Mouse (Mus musculus) heart, embryonic 11.5 days (tissue): ENCODE data around the gene Grhl1. TPM values are rescaled to one million over a fixed set of nuclear protein-coding genes. Genes with fewer than 3 reads are reported as not detected.

ENCODE experiments used
- ATAC-seq: fragments of 200-750 bp; cut with Nextera tagmentation; replicated peaks from 2 replicates; pipeline ENCODE4 v1.8.0; 2017; ENCODE audit warnings: moderate library complexity; ENCODE audit not compliant: insufficient number of reproducible peaks, low FRiP score, low TSS enrichment
- H3K27ac ChIP-seq: fragments of 300-500 bp; sonication (generic); 2 replicates; pipeline ENCODE4 v1.5.1; 2014; ENCODE audit warnings: mild to moderate bottlenecking, low read depth, low read length
- H3K27me3 ChIP-seq: fragments of 300-500 bp; sonication (generic); 2 replicates; pipeline ENCODE4 v1.6.1; 2014; ENCODE audit warnings: mild to moderate bottlenecking, low read length, mixed read lengths; ENCODE audit not compliant: control insufficient read depth, insufficient read depth
- H3K36me3 ChIP-seq: fragments of 300-500 bp; sonication (generic); 2 replicates; pipeline ENCODE4 v1.6.1; 2014; ENCODE audit warnings: mild to moderate bottlenecking, low read length, moderate library complexity, mixed read lengths; ENCODE audit not compliant: control insufficient read depth, insufficient read depth
- H3K4me1 ChIP-seq: fragments of 300-500 bp; sonication (generic); 2 replicates; pipeline ENCODE4 v1.6.1; 2014; ENCODE audit warnings: low read length; ENCODE audit not compliant: control insufficient read depth, insufficient read depth
- H3K4me2 ChIP-seq: fragments of 300-500 bp; sonication (generic); 2 replicates; pipeline ENCODE4 v1.6.1; 2014; ENCODE audit warnings: mild to moderate bottlenecking, moderate library complexity
- H3K4me3 ChIP-seq: fragments of 300-500 bp; sonication (generic); 2 replicates; pipeline ENCODE4 v1.5.1; 2014; ENCODE audit warnings: low read depth, low read length
- H3K9ac ChIP-seq: fragments of 300-500 bp; sonication (generic); 2 replicates; pipeline ENCODE4 v1.6.1; 2014; ENCODE audit warnings: mild to moderate bottlenecking, low read depth, low read length, moderate library complexity
- H3K9me3 ChIP-seq: fragments of 300-500 bp; sonication (generic); replicated peaks from 2 replicates; pipeline ENCODE4 v1.6.1; 2016; ENCODE audit warnings: low read length; ENCODE audit not compliant: control insufficient read depth
- WGBS: fragments of 180-500 bp; shearing (Covaris S2); extraction: QIAGEN DNeasy Blood & Tissue Kit; methylation state at CpG from one replicate; pipeline ENCODE4 v1.1.7; 2014; ENCODE audit not compliant: insufficient replicate concordance; 5-methylcytosine and 5-hydroxymethylcytosine counted together
- polyA plus RNA-seq: library from polyadenylated mRNA; unstranded; fragments of >200 nt; fragmentation: Nextera tagmentation; extraction: Ambion mirVana; gene quantifications from 2 replicates; pipeline ENCODE4 v1.2.1, GENCODE M21; 2014

The Grhl1 gene
- polyA plus RNA-seq, 1 experiment from 2014 or later = 3.3 TPM

- Histone ChIP-seq H3K4me3 (no peak overlapping the region), H3K36me3 (peaks cover 12% of the 10 kb centered on the region; the same call in 1 of the 2 replicates), H3K9ac (no peak overlapping the region), H3K4me1 (peaks cover 17% of the 10 kb centered on the region), H3K27ac (no peak overlapping the region), H3K4me2 (no peak overlapping the region), H3K27me3 (no peaks in the 10 kb centered on the region), H3K9me3 (no peaks in the 10 kb centered on the region)
- no peak for ATAC-seq
- WGBS = 62% methylated on average over 1 of the region's 1 CpGs
Observed at GRCm38 (mm10) chr12:24580452-24580851, 8.4 kb downstream of the Grhl1 start.

GRCm38 (mm10) chr12:24580996-24581683, 9.1 kb downstream of the Grhl1 start:
- Histone ChIP-seq H3K27ac (no peak overlapping the region), H3K4me1 (peaks cover 14% of the 10 kb centered on the region), H3K36me3 (peaks cover 12% of the 10 kb centered on the region; the same call in 1 of the 2 replicates), H3K9me3 (no peaks in the 10 kb centered on the region), H3K27me3 (no peaks in the 10 kb centered on the region), H3K4me3 (no peak overlapping the region), H3K9ac (no peak overlapping the region), H3K4me2 (no peak overlapping the region; the same call in 1 of the 2 replicates)
- 0 out of 2 replicates have a peak, but pooled peaks have one; percentile 35 for ATAC-seq
- 62% methylated on average over 14 of the region's 14 CpGs for WGBS

- no peak for ATAC-seq
- Histone ChIP-seq H3K36me3 (peaks cover 6% of the 10 kb centered on the region; the same call in 1 of the 2 replicates), H3K27ac (no peak overlapping the region)
Observed at GRCm38 (mm10) chr12:24583653-24584052, 11.6 kb downstream of the Grhl1 start.

GRCm38 (mm10) chr12:24584835-24585234, 12.8 kb downstream of the Grhl1 start:
- peaks cover 14% of the 10 kb centered on the region for H3K4me1 ChIP-seq
- no peak overlapping the region for H3K4me3 ChIP-seq
- no peak overlapping the region for H3K4me2 ChIP-seq
- no peaks in the 10 kb centered on the region for H3K27me3 ChIP-seq
- WGBS = 84% methylated on average over 8 of the region's 8 CpGs
- peaks cover 9% of the 10 kb centered on the region; the same call in 1 of the 2 replicates for H3K36me3 ChIP-seq
- no peak for ATAC-seq
- H3K9ac ChIP-seq = no peak overlapping the region
- H3K9me3 ChIP-seq = no peaks in the 10 kb centered on the region
- H3K27ac ChIP-seq = no peak overlapping the region

More at GRCm38 (mm10) chr12:24583653-24584052, 11.6 kb downstream of the Grhl1 start:
- Histone ChIP-seq H3K9me3 (no peaks in the 10 kb centered on the region), H3K9ac (no peak overlapping the region), H3K4me2 (no peak overlapping the region), H3K4me1 (peaks cover 14% of the 10 kb centered on the region), H3K4me3 (no peak overlapping the region), H3K27me3 (no peaks in the 10 kb centered on the region)
- 70% methylated on average over 3 of the region's 3 CpGs for WGBS

GRCm38 (mm10) chr12:24586193-24586592, 14.1 kb downstream of the Grhl1 start:
- Histone ChIP-seq H3K27ac (no peak overlapping the region), H3K4me2 (no peak overlapping the region), H3K4me3 (no peak overlapping the region), H3K9me3 (no peaks in the 10 kb centered on the region), H3K4me1 (peaks cover 11% of the 10 kb centered on the region), H3K27me3 (no peaks in the 10 kb centered on the region), H3K36me3 (peaks cover 9% of the 10 kb centered on the region; the same call in 1 of the 2 replicates), H3K9ac (no peak overlapping the region)
- ATAC-seq = no peak
- WGBS = 67% methylated on average over 7 of the region's 7 CpGs

GRCm38 (mm10) chr12:24590371-24590770, 18.3 kb downstream of the Grhl1 start:
- ATAC-seq = no peak
- no peaks in the 10 kb centered on the region for H3K27me3 ChIP-seq
- WGBS = 77% methylated on average over 7 of the region's 7 CpGs
- H3K36me3 ChIP-seq = peaks cover 3% of the 10 kb centered on the region; the same call in 1 of the 2 replicates
- no peak overlapping the region for H3K4me2 ChIP-seq
- H3K9ac ChIP-seq = no peak overlapping the region
- no peak overlapping the region for H3K4me3 ChIP-seq
- 0 out of 2 replicates have a peak, but pooled peaks cover 3% of the 10 kb centered on the region for H3K4me1 ChIP-seq
- no peaks in the 10 kb centered on the region for H3K9me3 ChIP-seq
- H3K27ac ChIP-seq = no peak overlapping the region

- H3K27me3 ChIP-seq = no peaks in the 10 kb centered on the region
- H3K9ac ChIP-seq = no peak overlapping the region
- H3K27ac ChIP-seq = no peak overlapping the region
- ATAC-seq = no peak
- 0 out of 2 replicates have a peak, but pooled peaks cover 3% of the 10 kb centered on the region for H3K4me1 ChIP-seq
- no peak overlapping the region for H3K4me2 ChIP-seq
- no peaks in the 10 kb centered on the region for H3K9me3 ChIP-seq
- no peak overlapping the region for H3K4me3 ChIP-seq
- 80% methylated on average over 9 of the region's 9 CpGs for WGBS
- peaks cover 3% of the 10 kb centered on the region; the same call in 1 of the 2 replicates for H3K36me3 ChIP-seq
Observed at GRCm38 (mm10) chr12:24592055-24592454, 20.0 kb downstream of the Grhl1 start.

GRCm38 (mm10) chr12:24592956-24593672, 21.0 kb downstream of the Grhl1 start:
- Histone ChIP-seq H3K9ac (no peak overlapping the region), H3K4me2 (peak overlapping the region; percentile 53), H3K4me3 (peak overlapping the region; percentile 18; the same call in 1 of the 2 replicates), H3K9me3 (no peaks in the 10 kb centered on the region), H3K4me1 (0 out of 2 replicates have a peak, but pooled peaks cover 3% of the 10 kb centered on the region), H3K36me3 (peaks cover 3% of the 10 kb centered on the region; the same call in 1 of the 2 replicates), H3K27ac (no peak overlapping the region), H3K27me3 (no peaks in the 10 kb centered on the region)
- no peak; the same call in 1 of the 2 replicates for ATAC-seq
- WGBS = 18% methylated on average over 22 of the region's 22 CpGs
